Mouse (Mus musculus) megakaryocyte, adult 5-6 weeks (primary cell): Measurements from ENCODE around the gene Mettl21c. TPM values are rescaled to one million over a fixed set of nuclear protein-coding genes. Genes with fewer than 3 reads are reported as not detected.

Source experiments
- total RNA-seq, 2 experiments: library from RNA; stranded (forward) in 1 of 2; stranded (reverse) in 1 of 2; fragments of 153-499, 151-499 nt in 1 of 2; fragments of 221-1000, 200-1000 nt in 1 of 2; gene quantifications; 2 replicates each; pipeline versions ENCODE4 v1.2.3 to v1.2.4; 2015 to 2017

The Mettl21c gene
- total RNA-seq, 2 experiments from 2014 or later = not detected

Other genes starting within 250 kb of the Mettl21c start
- gene Uxs1, start 192.2 kb downstream of the Mettl21c start, total RNA-seq (2015) = 26.5 and 41.8 TPM in 2 replicates
- 43.4 and 51.6 TPM in 2 replicates for gene Uxs1, start 192.2 kb downstream of the Mettl21c start, total RNA-seq (2017)
- 69.7 and 80.3 TPM in 2 replicates for gene Tpp2, start 86.4 kb downstream of the Mettl21c start, total RNA-seq (2015)
- 77.1 and 84.2 TPM in 2 replicates for gene Tpp2, start 86.4 kb downstream of the Mettl21c start, total RNA-seq (2017)
- 0.04 and 0.05 TPM in 2 replicates for gene Gm8251, start 41.9 kb upstream of the Mettl21c start, total RNA-seq (2015)
- 0.24 TPM in 1 of 2 replicates, not detected in the other for gene Gm8251, start 41.9 kb upstream of the Mettl21c start, total RNA-seq (2017)
- 36.1 and 61.6 TPM in 2 replicates for gene Tex30, start 82.4 kb upstream of the Mettl21c start, total RNA-seq (2015)
- gene Tex30, start 82.4 kb upstream of the Mettl21c start, total RNA-seq (2017) = 29.3 TPM in 2 replicates
- 9.6 and 11.1 TPM in 2 replicates for gene Kdelc1, start 98.8 kb upstream of the Mettl21c start, total RNA-seq (2015)
- gene Kdelc1, start 98.8 kb upstream of the Mettl21c start, total RNA-seq (2017) = 5.4 and 9.9 TPM in 2 replicates
- gene Bivm, start 98.9 kb upstream of the Mettl21c start, total RNA-seq (2015) = 11.8 and 12.5 TPM in 2 replicates
- gene Bivm, start 98.9 kb upstream of the Mettl21c start, total RNA-seq (2017) = 4.4 and 8.7 TPM in 2 replicates
- gene Ercc5, start 127.7 kb upstream of the Mettl21c start, total RNA-seq (2015) = 7.5 and 7.7 TPM in 2 replicates
- 11.3 and 14.6 TPM in 2 replicates for gene Ercc5, start 127.7 kb upstream of the Mettl21c start, total RNA-seq (2017)
- not detected in 2 replicates for gene Mettl21e, start 198.9 kb upstream of the Mettl21c start, total RNA-seq (2015)
- gene Mettl21e, start 198.9 kb upstream of the Mettl21c start, total RNA-seq (2017) = not detected in 2 replicates